Mouse (Mus musculus) limb, embryonic 15.5 days (tissue): ENCODE results near the gene Zbtb2. TPM values are rescaled to one million over a fixed set of nuclear protein-coding genes. Genes with fewer than 3 reads are reported as not detected.
A peak's percentile ranks its signal among the peaks of the same experiment; 100 is the strongest.
"Not testable (repeated sequence)": the region's sequence is repeated elsewhere in the genome, so short reads cannot be mapped to it uniquely, and the experiment has no call there.

Experiments
- ATAC-seq: fragments of 200-750 bp; cut with Nextera tagmentation; 2 replicates; pipeline ENCODE4 v1.8.0; 2017; ENCODE audit warnings: low read depth, moderate TSS enrichment; ENCODE audit not compliant: insufficient number of reproducible peaks, low FRiP score, low TSS enrichment
- H3K27ac ChIP-seq: fragments of 300-500 bp; sonication (generic); 2 replicates; pipeline ENCODE4 v1.5.1; 2015; ENCODE audit warnings: moderate library complexity, mild to moderate bottlenecking, inconsistent platforms
- H3K27me3 ChIP-seq: fragments of 300-500 bp; sonication (generic); 2 replicates; pipeline ENCODE4 v1.6.1; 2015; ENCODE audit warnings: inconsistent platforms
- H3K36me3 ChIP-seq: fragments of 300-500 bp; sonication (generic); 2 replicates; pipeline ENCODE4 v1.6.1; 2015; ENCODE audit warnings: inconsistent platforms
- H3K4me1 ChIP-seq: fragments of 300-500 bp; sonication (generic); 2 replicates; pipeline ENCODE4 v1.6.1; 2015; ENCODE audit warnings: inconsistent platforms
- H3K4me2 ChIP-seq: fragments of 300-500 bp; sonication (generic); 2 replicates; pipeline ENCODE4 v1.6.1; 2015; ENCODE audit warnings: mild to moderate bottlenecking, inconsistent platforms
- H3K4me3 ChIP-seq: fragments of 300-500 bp; sonication (generic); 2 replicates; pipeline ENCODE4 v1.5.1; 2015; ENCODE audit warnings: mild to moderate bottlenecking, inconsistent platforms
- H3K9ac ChIP-seq: fragments of 300-500 bp; sonication (generic); 2 replicates; pipeline ENCODE4 v1.6.1; 2015; ENCODE audit warnings: inconsistent platforms
- H3K9me3 ChIP-seq: fragments of 300-500 bp; sonication (generic); 2 replicates; pipeline ENCODE4 v1.6.1; 2016; ENCODE audit warnings: inconsistent platforms
- WGBS: fragments of 180-500 bp; shearing (Covaris S2); methylation state at CpG from one replicate; pipeline ENCODE4 v1.1.7; 2015; 5-methylcytosine and 5-hydroxymethylcytosine counted together
- polyA plus RNA-seq: library from polyadenylated mRNA; unstranded; fragments of >200 nt; fragmentation: Nextera tagmentation; extraction: Ambion mirVana; gene quantifications from 2 replicates; pipeline ENCODE4 v1.2.1, GENCODE M21; 2015

Zbtb2 gene
- 12.5 and 13.4 TPM in 2 replicates for polyA plus RNA-seq

GRCm38 (mm10) chr10:4387701-4388383 is at the start of gene Zbtb2:
Zbtb2 (minus strand) TSS chr10:4388108.
- Histone ChIP-seq H3K27ac (peak within 1 kb of the TSS; percentile 100), H3K4me3 (peak within 1 kb of the TSS; percentile 96), H3K9ac (peak within 1 kb of the TSS; percentile 100), H3K4me2 (peak within 1 kb of the TSS; percentile 67), H3K9me3 (no peaks in the 10 kb centered on the region), H3K4me1 (peaks cover 35% of the 10 kb centered on the region), H3K27me3 (no peaks in the 10 kb centered on the region), H3K36me3 (peaks cover 1% of the 10 kb centered on the region; the same call in 1 of the 2 replicates)
- under 1% methylated on average over 31 of the region's 87 CpGs for WGBS
- ATAC-seq: no peak

GRCm38 (mm10) chr10:4435416-4435815 is 47.5 kb upstream of the Zbtb2 start:
- Histone ChIP-seq H3K4me3 (no peak overlapping the region), H3K4me1 (peaks cover 16% of the 10 kb centered on the region), H3K9me3 (no peaks in the 10 kb centered on the region), H3K9ac (no peak overlapping the region), H3K36me3 (peaks cover 43% of the 10 kb centered on the region), H3K27me3 (no peaks in the 10 kb centered on the region), H3K4me2 (no peak overlapping the region), H3K27ac (no peak overlapping the region)
- ATAC-seq: no peak
- WGBS: 79% methylated on average over 3 of the region's 3 CpGs

GRCm38 (mm10) chr10:4433871-4434270 is 46.0 kb upstream of the Zbtb2 start:
- H3K9ac ChIP-seq, H3K9me3 ChIP-seq, H3K27ac ChIP-seq, H3K4me3 ChIP-seq, ATAC-seq, H3K27me3 ChIP-seq: not testable (repeated sequence)
- 83% methylated on average over 2 of the region's 2 CpGs for WGBS
- H3K4me1 ChIP-seq: peaks cover 16% of the 10 kb centered on the region
- peak overlapping the region; percentile 52; the same call in 1 of the 2 replicates for H3K4me2 ChIP-seq
- peaks cover 31% of the 10 kb centered on the region; the same call in 1 of the 2 replicates for H3K36me3 ChIP-seq

- H3K4me3 ChIP-seq: peak overlapping the region; percentile 60
- H3K4me2 ChIP-seq: peak overlapping the region; percentile 52
- H3K4me1 ChIP-seq: peaks cover 16% of the 10 kb centered on the region
- H3K36me3 ChIP-seq: peaks cover 26% of the 10 kb centered on the region; the same call in 1 of the 2 replicates
- no peak for ATAC-seq
- no peaks in the 10 kb centered on the region for H3K9me3 ChIP-seq
- peak overlapping the region; percentile 70 for H3K9ac ChIP-seq
- no peaks in the 10 kb centered on the region for H3K27me3 ChIP-seq
- WGBS: 7% methylated on average over 19 of the region's 19 CpGs
- peak overlapping the region; percentile 89 for H3K27ac ChIP-seq
Measured at GRCm38 (mm10) chr10:4432996-4433755, 45.3 kb upstream of the Zbtb2 start.

- Histone ChIP-seq H3K27ac (peak within 1 kb of the TSS; percentile 89), H3K4me1 (peaks cover 16% of the 10 kb centered on the region), H3K4me3 (peak within 1 kb of the TSS; percentile 60), H3K27me3 (no peaks in the 10 kb centered on the region), H3K9ac (peak within 1 kb of the TSS; percentile 70), H3K4me2 (peak within 1 kb of the TSS; percentile 63), H3K36me3 (peaks cover 26% of the 10 kb centered on the region), H3K9me3 (no peaks in the 10 kb centered on the region)
- under 1% methylated on average over 68 of the region's 75 CpGs for WGBS
- ATAC-seq: peak; percentile 94
Measured at GRCm38 (mm10) chr10:4432123-4432931, 44.4 kb upstream of the Zbtb2 start, which contains the start of the genes Rmnd1 and Armt1. Rmnd1 (minus strand) TSS chr10:4432388. Armt1 (plus strand) TSS chr10:4432467.

GRCm38 (mm10) chr10:4431746-4432122 is 43.8 kb upstream of the Zbtb2 start:
- Histone ChIP-seq H3K36me3 (peaks cover 25% of the 10 kb centered on the region), H3K27ac (peak overlapping the region; percentile 64; the same call in 1 of the 2 replicates)
- WGBS: 15% methylated on average over 5 of the region's 5 CpGs

GRCm38 (mm10) chr10:4430826-4431225 is 42.9 kb upstream of the Zbtb2 start:
- H3K9me3 ChIP-seq: no peaks in the 10 kb centered on the region
- no peak overlapping the region for H3K27ac ChIP-seq
- no peaks in the 10 kb centered on the region for H3K27me3 ChIP-seq
- H3K9ac ChIP-seq: 0 out of 2 replicates have a peak overlapping the region, but pooled peaks have one; percentile 17
- H3K4me1 ChIP-seq: peaks cover 16% of the 10 kb centered on the region
- H3K4me2 ChIP-seq: peak overlapping the region; percentile 63; the same call in 1 of the 2 replicates
- 87% methylated on average over 3 of the region's 3 CpGs for WGBS
- no peak for ATAC-seq
- H3K36me3 ChIP-seq: peaks cover 30% of the 10 kb centered on the region
- H3K4me3 ChIP-seq: peak overlapping the region; percentile 0; the same call in 1 of the 2 replicates

More at GRCm38 (mm10) chr10:4431746-4432122, 43.8 kb upstream of the Zbtb2 start:
- ATAC-seq: no peak; the same call in 1 of the 2 replicates
- H3K4me2 ChIP-seq: peak overlapping the region; percentile 63
- H3K4me1 ChIP-seq: peaks cover 16% of the 10 kb centered on the region
- peak overlapping the region; percentile 60 for H3K4me3 ChIP-seq
- H3K9me3 ChIP-seq: no peaks in the 10 kb centered on the region
- H3K9ac ChIP-seq: peak overlapping the region; percentile 59
- H3K27me3 ChIP-seq: no peaks in the 10 kb centered on the region

- Histone ChIP-seq H3K4me1 (peaks cover 16% of the 10 kb centered on the region), H3K4me3 (no peak overlapping the region), H3K27ac (no peak overlapping the region), H3K9me3 (no peaks in the 10 kb centered on the region), H3K36me3 (peaks cover 30% of the 10 kb centered on the region), H3K27me3 (no peaks in the 10 kb centered on the region), H3K9ac (0 out of 2 replicates have a peak overlapping the region, but pooled peaks have one; percentile 17), H3K4me2 (no peak overlapping the region)
- ATAC-seq: no peak
- 87% methylated on average over 8 of the region's 8 CpGs for WGBS
Measured at GRCm38 (mm10) chr10:4430399-4430798, 42.5 kb upstream of the Zbtb2 start.

GRCm38 (mm10) chr10:4425245-4425644 is 37.3 kb upstream of the Zbtb2 start:
- no peak overlapping the region for H3K4me2 ChIP-seq
- no peak overlapping the region for H3K9ac ChIP-seq
- ATAC-seq: no peak
- H3K27me3 ChIP-seq: no peaks in the 10 kb centered on the region
- no peaks in the 10 kb centered on the region for H3K9me3 ChIP-seq
- H3K36me3 ChIP-seq: peaks cover 57% of the 10 kb centered on the region
- 84% methylated on average over 8 of the region's 8 CpGs for WGBS
- no peaks in the 10 kb centered on the region for H3K4me1 ChIP-seq
- no peak overlapping the region for H3K4me3 ChIP-seq
- H3K27ac ChIP-seq: no peak overlapping the region

- H3K27ac ChIP-seq: no peak overlapping the region
- H3K9me3 ChIP-seq: no peaks in the 10 kb centered on the region
- no peak overlapping the region for H3K9ac ChIP-seq
- H3K27me3 ChIP-seq: no peaks in the 10 kb centered on the region
- no peaks in the 10 kb centered on the region for H3K4me1 ChIP-seq
- no peak overlapping the region for H3K4me3 ChIP-seq
- peaks cover 55% of the 10 kb centered on the region for H3K36me3 ChIP-seq
- WGBS: 89% methylated on average over 1 of the region's 1 CpGs
- ATAC-seq: no peak
- no peak overlapping the region for H3K4me2 ChIP-seq
Measured at GRCm38 (mm10) chr10:4407191-4407590, 19.3 kb upstream of the Zbtb2 start.

GRCm38 (mm10) chr10:4405511-4405910 is 17.6 kb upstream of the Zbtb2 start:
- H3K4me2 ChIP-seq: no peak overlapping the region
- H3K27me3 ChIP-seq: no peaks in the 10 kb centered on the region
- H3K9me3 ChIP-seq: no peaks in the 10 kb centered on the region
- H3K9ac ChIP-seq: no peak overlapping the region
- H3K4me1 ChIP-seq: no peaks in the 10 kb centered on the region
- H3K4me3 ChIP-seq: no peak overlapping the region
- no peak overlapping the region for H3K27ac ChIP-seq
- ATAC-seq: no peak
- 72% methylated on average over 5 of the region's 5 CpGs for WGBS
- peaks cover 52% of the 10 kb centered on the region for H3K36me3 ChIP-seq
